In genomic region chr4:129242327-129242726, GRCm38 (mm10) we compare ENCODE assay signal across 11 mouse cellular contexts. TPM values are rescaled to one million over a fixed set of nuclear protein-coding genes. Genes with fewer than 3 reads are reported as not detected.
DNase-seq lines count a peak whose midpoint lies in the region; ATAC-seq and TF ChIP-seq lines count a peak whose summit lies in the region.
"Had no signal": no experiment of that assay in that cellular context is flagged by ENCODE, and none has a peak within 500 bp of the region (broad histone marks: within the 10 kb centered on the region; RNA-seq: fewer than 3 reads in every experiment).

No protein-coding gene starts in this region.

- no peak overlapping the region for H3K9ac ChIP-seq in heart, embryonic 12.5 days
- no peak overlapping the region for H3K9ac ChIP-seq in hindbrain, embryonic 14.5 days
- no peak overlapping the region for H3K9ac ChIP-seq in midbrain, embryonic 15.5 days
- H3K9ac ChIP-seq in liver, postnatal 0 days (replicated peaks): no peak overlapping the region

- no peak for TF ChIP-seq CTCF in G1E (IDR thresholded peaks at IDR 0.05; ENCODE audit: low read depth, low read length)
- TF ChIP-seq CTCF in liver, postnatal 0 days (IDR thresholded peaks at IDR 0.05; ENCODE audit: low read depth): no peak

- intact Hi-C loops in gastrocnemius, postnatal 14 days (cut with DNase I; ENCODE audit: low total_unique reads): no loop called here

- peak overlapping the region; percentile 49 for H3K27ac ChIP-seq in heart, embryonic 10.5 days
- H3K27ac ChIP-seq in heart, embryonic 12.5 days (ENCODE audit: poor library complexity, severe bottlenecking): no peak overlapping the region
- peak overlapping the region; percentile 32; the same call in 1 of the 2 replicates for H3K27ac ChIP-seq in hindbrain, embryonic 14.5 days
- H3K27ac ChIP-seq in midbrain, embryonic 15.5 days: 0 out of 2 replicates have a peak overlapping the region, but pooled peaks have one; percentile 5
- H3K27ac ChIP-seq in liver, postnatal 0 days (ENCODE audit: low read depth): no peak overlapping the region

- H3K27me3 ChIP-seq in heart, embryonic 10.5 days (ENCODE audit: insufficient read depth, poor library complexity, severe bottlenecking): peaks cover 99% of the 10 kb centered on the region
- peaks cover 97% of the 10 kb centered on the region for H3K27me3 ChIP-seq in heart, embryonic 12.5 days (replicated peaks)
- no peaks in the 10 kb centered on the region; the same call in 1 of the 2 replicates for H3K27me3 ChIP-seq in G1E (ENCODE audit: insufficient read depth, low read length)
- peaks cover 11% of the 10 kb centered on the region for H3K27me3 ChIP-seq in hindbrain, embryonic 14.5 days (ENCODE audit: control insufficient read depth, insufficient read depth, low read length)
- peaks cover 7% of the 10 kb centered on the region for H3K27me3 ChIP-seq in midbrain, embryonic 15.5 days (replicated peaks)
- H3K27me3 ChIP-seq in liver, postnatal 0 days (ENCODE audit: insufficient read depth, low read length): peaks cover 25% of the 10 kb centered on the region

- DNase-seq in heart, embryonic 10.5 days (ENCODE audit: low spot score): no peak
- no peak for DNase-seq in G1E (ENCODE audit: low spot score)
- DNase-seq in hindbrain, embryonic 14.5 days (ENCODE audit: low spot score): no peak
- DNase-seq in liver, postnatal 0 days: no peak
- DNase-seq in right cerebral cortex, postnatal 14 days: no peak
- no peak for DNase-seq in gastrocnemius, postnatal 14 days
- DNase-seq: cerebellum, adult 11 months; kidney, adult 18-20 months had no signal

- H3K4me3 ChIP-seq in heart, embryonic 10.5 days: no peak overlapping the region
- H3K4me3 ChIP-seq in heart, embryonic 12.5 days: no peak overlapping the region
- peak overlapping the region; percentile 44; the same call in 1 of the 2 replicates for H3K4me3 ChIP-seq in G1E (ENCODE audit: low read depth, low read length)
- no peak overlapping the region for H3K4me3 ChIP-seq in hindbrain, embryonic 14.5 days (replicated peaks; ENCODE audit: low read length)
- H3K4me3 ChIP-seq in midbrain, embryonic 15.5 days: no peak overlapping the region
- no peak overlapping the region for H3K4me3 ChIP-seq in liver, postnatal 0 days (ENCODE audit: low read depth, low read length)
- H3K4me3 ChIP-seq: erythroblast, embryonic 14.5 days had no signal

- WGBS in heart, embryonic 10.5 days: 43% methylated on average over 4 of the region's 4 CpGs
- WGBS in heart, embryonic 12.5 days: 42% methylated on average over 4 of the region's 4 CpGs
- 27% methylated on average over 4 of the region's 4 CpGs for WGBS in hindbrain, embryonic 14.5 days
- WGBS in midbrain, embryonic 15.5 days: 22% methylated on average over 4 of the region's 4 CpGs
- WGBS in liver, postnatal 0 days (ENCODE audit: insufficient replicate concordance): 75% methylated on average over 4 of the region's 4 CpGs

- H3K4me2 ChIP-seq in heart, embryonic 12.5 days: no peak overlapping the region
- H3K4me2 ChIP-seq in hindbrain, embryonic 14.5 days (replicated peaks): no peak overlapping the region
- H3K4me2 ChIP-seq in midbrain, embryonic 15.5 days: no peak overlapping the region
- no peak overlapping the region for H3K4me2 ChIP-seq in liver, postnatal 0 days (ENCODE audit: low read depth, low read length)

- peaks cover 41% of the 10 kb centered on the region for H3K4me1 ChIP-seq in heart, embryonic 10.5 days
- H3K4me1 ChIP-seq in heart, embryonic 12.5 days (replicated peaks): peaks cover 27% of the 10 kb centered on the region
- peaks cover 91% of the 10 kb centered on the region for H3K4me1 ChIP-seq in G1E (ENCODE audit: insufficient read depth, low read depth, low read length)
- peaks cover 22% of the 10 kb centered on the region for H3K4me1 ChIP-seq in hindbrain, embryonic 14.5 days (replicated peaks; ENCODE audit: control insufficient read depth, insufficient read depth, low read length)
- H3K4me1 ChIP-seq in midbrain, embryonic 15.5 days: peaks cover 28% of the 10 kb centered on the region
- peaks cover 28% of the 10 kb centered on the region for H3K4me1 ChIP-seq in liver, postnatal 0 days (ENCODE audit: insufficient read depth)

- H3K36me3 ChIP-seq in heart, embryonic 10.5 days: no peaks in the 10 kb centered on the region
- no peaks in the 10 kb centered on the region for H3K36me3 ChIP-seq in heart, embryonic 12.5 days
- H3K36me3 ChIP-seq in G1E (replicated peaks): peaks cover 55% of the 10 kb centered on the region
- no peaks in the 10 kb centered on the region for H3K36me3 ChIP-seq in hindbrain, embryonic 14.5 days (replicated peaks; ENCODE audit: control insufficient read depth, insufficient read depth)
- H3K36me3 ChIP-seq in midbrain, embryonic 15.5 days (replicated peaks): no peaks in the 10 kb centered on the region
- no peaks in the 10 kb centered on the region for H3K36me3 ChIP-seq in liver, postnatal 0 days (replicated peaks; ENCODE audit: insufficient read depth, low read length)

- no peak for TF ChIP-seq EP300 in liver, postnatal 0 days (IDR thresholded peaks at IDR 0.05; ENCODE audit: low read depth)

- ATAC-seq in heart, embryonic 12.5 days (ENCODE audit: insufficient number of reproducible peaks, low FRiP score): no peak
- ATAC-seq in G1E (ENCODE audit: extremely low read depth, insufficient number of reproducible peaks, low FRiP score, poor library complexity, severe bottlenecking): no peak
- ATAC-seq in hindbrain, embryonic 14.5 days (ENCODE audit: low FRiP score): no peak
- ATAC-seq in midbrain, embryonic 15.5 days (replicated peaks): no peak
- ATAC-seq in liver, postnatal 0 days: no peak

- H3K9me3 ChIP-seq in heart, embryonic 10.5 days: no peaks in the 10 kb centered on the region
- H3K9me3 ChIP-seq in heart, embryonic 12.5 days (replicated peaks): no peaks in the 10 kb centered on the region
- peaks cover 6% of the 10 kb centered on the region for H3K9me3 ChIP-seq in G1E (replicated peaks)
- H3K9me3 ChIP-seq in hindbrain, embryonic 14.5 days (ENCODE audit: control insufficient read depth, low read length): no peaks in the 10 kb centered on the region
- no peaks in the 10 kb centered on the region for H3K9me3 ChIP-seq in midbrain, embryonic 15.5 days
- H3K9me3 ChIP-seq in liver, postnatal 0 days (ENCODE audit: low read length): no peaks in the 10 kb centered on the region

RNA-seq across cellular contexts. Expression of gene C77080, which starts 18.9 kb away (rescaled TPM):
- polyA plus RNA-seq in heart, embryonic 10.5 days (2016; fragmentation: Nextera tagmentation; extraction: Ambion mirVana): 1.1 and 2.7 TPM in 2 replicates
- 1.2 and 1.6 TPM in 2 replicates for polyA plus RNA-seq in heart, embryonic 12.5 days (2016; fragmentation: Nextera tagmentation; extraction: Ambion mirVana)
- total RNA-seq in G1E (2014; fragmentation: Nextera tagmentation) (67.9 and 76.6 TPM in 2 replicates), G1E (2017) (22.0 and 23.6 TPM in 2 replicates)
- 182 and 196 TPM in 2 replicates for polyA plus RNA-seq in G1E (2012)
- 5.8 and 7.0 TPM in 2 replicates for polyA plus RNA-seq in hindbrain, embryonic 14.5 days (2014; fragmentation: Nextera tagmentation; extraction: Ambion mirVana)
- polyA plus RNA-seq in midbrain, embryonic 15.5 days (2015; fragmentation: Nextera tagmentation; extraction: Ambion mirVana): 9.4 and 9.7 TPM in 2 replicates
- 1.4 and 1.8 TPM in 2 replicates for polyA plus RNA-seq in liver, postnatal 0 days (2015; fragmentation: Nextera tagmentation; extraction: Ambion mirVana)
- total RNA-seq in gastrocnemius, postnatal 14 days (2021): 1 to 10 TPM; 2.3 to 2.5 TPM

RNA-seq across cellular contexts. Expression of gene Sync, which starts 45.1 kb away (rescaled TPM):
- polyA plus RNA-seq in heart, embryonic 10.5 days (2016; fragmentation: Nextera tagmentation; extraction: Ambion mirVana): 0.42 and 1.2 TPM in 2 replicates
- 1.1 and 1.3 TPM in 2 replicates for polyA plus RNA-seq in heart, embryonic 12.5 days (2016; fragmentation: Nextera tagmentation; extraction: Ambion mirVana)
- total RNA-seq in G1E (2014; fragmentation: Nextera tagmentation) (17.2 and 18.7 TPM in 2 replicates), G1E (2017) (2.1 TPM in 2 replicates)
- polyA plus RNA-seq in G1E (2012): 6.1 and 6.9 TPM in 2 replicates
- polyA plus RNA-seq in hindbrain, embryonic 14.5 days (2014; fragmentation: Nextera tagmentation; extraction: Ambion mirVana): 1.2 and 2.2 TPM in 2 replicates
- polyA plus RNA-seq in midbrain, embryonic 15.5 days (2015; fragmentation: Nextera tagmentation; extraction: Ambion mirVana): 0.50 and 0.86 TPM in 2 replicates
- 0.15 TPM in 1 of 2 replicates, not detected in the other for polyA plus RNA-seq in liver, postnatal 0 days (2015; fragmentation: Nextera tagmentation; extraction: Ambion mirVana)
- 10 to 100 TPM; 50.0 to 63.6 TPM for total RNA-seq in gastrocnemius, postnatal 14 days (2021)
- polyA plus RNA-seq: erythroblast, embryonic 14.5 days had no signal

RNA-seq across cellular contexts. Expression of gene Yars, which starts 52.8 kb away (rescaled TPM):
- polyA plus RNA-seq in heart, embryonic 10.5 days (2016; fragmentation: Nextera tagmentation; extraction: Ambion mirVana): 75.8 and 84.8 TPM in 2 replicates
- polyA plus RNA-seq in heart, embryonic 12.5 days (2016; fragmentation: Nextera tagmentation; extraction: Ambion mirVana): 49.3 and 55.8 TPM in 2 replicates
- total RNA-seq in G1E (2014; fragmentation: Nextera tagmentation) (106 and 115 TPM in 2 replicates), G1E (2017) (74.5 and 79.1 TPM in 2 replicates)
- polyA plus RNA-seq in G1E (2012): 65.8 and 74.8 TPM in 2 replicates
- 111 and 118 TPM in 2 replicates for polyA plus RNA-seq in hindbrain, embryonic 14.5 days (2014; fragmentation: Nextera tagmentation; extraction: Ambion mirVana)
- polyA plus RNA-seq in midbrain, embryonic 15.5 days (2015; fragmentation: Nextera tagmentation; extraction: Ambion mirVana): 114 and 116 TPM in 2 replicates
- polyA plus RNA-seq in liver, postnatal 0 days (2015; fragmentation: Nextera tagmentation; extraction: Ambion mirVana): 23.0 and 25.7 TPM in 2 replicates
- total RNA-seq in gastrocnemius, postnatal 14 days (2021): 10 to 100 TPM; 38.6 to 38.9 TPM

RNA-seq across cellular contexts. Expression of gene S100pbp, which starts 52.8 kb away (rescaled TPM):
- 19.9 and 20.1 TPM in 2 replicates for polyA plus RNA-seq in heart, embryonic 10.5 days (2016; fragmentation: Nextera tagmentation; extraction: Ambion mirVana)
- 21.3 and 22.6 TPM in 2 replicates for polyA plus RNA-seq in heart, embryonic 12.5 days (2016; fragmentation: Nextera tagmentation; extraction: Ambion mirVana)
- total RNA-seq in G1E (2014; fragmentation: Nextera tagmentation) (124 and 145 TPM in 2 replicates), G1E (2017) (47.9 and 57.6 TPM in 2 replicates)
- 3.4 and 4.5 TPM in 2 replicates for polyA plus RNA-seq in G1E (2012)
- 17.3 and 19.3 TPM in 2 replicates for polyA plus RNA-seq in hindbrain, embryonic 14.5 days (2014; fragmentation: Nextera tagmentation; extraction: Ambion mirVana)
- polyA plus RNA-seq in midbrain, embryonic 15.5 days (2015; fragmentation: Nextera tagmentation; extraction: Ambion mirVana): 21.8 and 24.4 TPM in 2 replicates
- 3.5 and 3.6 TPM in 2 replicates for polyA plus RNA-seq in liver, postnatal 0 days (2015; fragmentation: Nextera tagmentation; extraction: Ambion mirVana)
- 1 to 10 TPM; 5.2 to 7.1 TPM for total RNA-seq in gastrocnemius, postnatal 14 days (2021)

Comparison
In these comparisons a context has a peak if more than half of its experiments do, and no peak if none do; other contexts are left out.
1. H3K27ac ChIP-seq: peak in heart, embryonic 10.5 days (single experiment), hindbrain, embryonic 14.5 days (single experiment) and midbrain, embryonic 15.5 days (single experiment); none in heart, embryonic 12.5 days (single experiment) and liver, postnatal 0 days (single experiment).
2. RNA of gene C77080, which starts 18.9 kb away (polyA plus RNA-seq): 182 to 196 TPM in G1E; 9.4 to 9.7 TPM in midbrain, embryonic 15.5 days, 5.8 to 7.0 TPM in hindbrain, embryonic 14.5 days, 1.1 to 2.7 TPM in heart, embryonic 10.5 days, 1.2 to 1.6 TPM in heart, embryonic 12.5 days and 1.4 to 1.8 TPM in liver, postnatal 0 days; every median in the first group is over 10 times any median in the second.